Mouse (Mus musculus) liver, postnatal 0 days (tissue): ENCODE results near the gene Tnpo1.

Experiments
- CTCF ChIP-seq: sonication (generic); IDR thresholded peaks from 2 replicates; pipeline ENCODE4 v1.5.1; 2016; ENCODE audit warnings: antibody characterized with exemption, low read depth
- EP300 ChIP-seq: IDR thresholded peaks from 2 replicates; pipeline ENCODE4 v1.6.1; 2016; ENCODE audit warnings: antibody characterized with exemption, low read depth, mild to moderate bottlenecking

DNA sequence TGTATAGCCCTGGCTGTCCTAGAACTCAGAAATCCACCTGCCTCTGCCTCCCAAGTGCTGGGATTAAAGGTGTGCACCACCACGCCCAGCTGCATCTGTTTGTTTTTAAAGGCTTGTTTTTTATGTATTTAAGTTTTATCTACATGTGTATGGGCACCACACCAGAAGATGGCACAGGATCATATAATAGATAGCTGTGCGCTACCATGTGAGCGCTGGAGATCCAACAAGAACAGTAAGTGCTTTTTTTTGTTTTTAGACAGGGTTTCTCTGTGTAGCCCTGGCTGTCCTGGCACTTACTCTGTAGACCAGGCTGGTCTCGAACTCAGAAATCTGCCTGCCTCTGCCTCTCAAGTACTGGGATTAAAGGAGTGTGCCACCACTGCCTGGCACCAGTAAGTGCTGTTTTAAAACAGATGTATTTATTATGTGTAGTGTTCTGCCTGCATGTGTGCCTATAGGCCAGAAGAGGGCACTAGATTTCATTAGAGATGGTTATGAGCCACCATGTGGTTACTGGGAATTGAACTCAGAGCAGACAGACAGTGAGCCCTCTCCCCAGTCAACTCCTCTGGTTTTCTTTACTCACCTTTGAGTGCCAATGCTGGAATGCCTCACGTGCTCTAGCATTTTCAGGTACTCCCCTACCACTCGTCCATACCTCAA lies 89.6 kb downstream of the Tnpo1 start:
- TF ChIP-seq CTCF = peak; percentile 68
- no peak for TF ChIP-seq EP300
